Mouse (Mus musculus) heart, postnatal 0 days (tissue): Measurements from ENCODE around the gene Sgk1.

ENCODE experiments used
- CTCF ChIP-seq: IDR thresholded peaks from 2 replicates; pipeline ENCODE4 v1.5.1; 2016; ENCODE audit warnings: antibody characterized with exemption, control low read depth, low read depth
- EP300 ChIP-seq: IDR thresholded peaks from 2 replicates; pipeline ENCODE4 v1.6.1; 2016; ENCODE audit warnings: antibody characterized with exemption, low read depth

DNA sequence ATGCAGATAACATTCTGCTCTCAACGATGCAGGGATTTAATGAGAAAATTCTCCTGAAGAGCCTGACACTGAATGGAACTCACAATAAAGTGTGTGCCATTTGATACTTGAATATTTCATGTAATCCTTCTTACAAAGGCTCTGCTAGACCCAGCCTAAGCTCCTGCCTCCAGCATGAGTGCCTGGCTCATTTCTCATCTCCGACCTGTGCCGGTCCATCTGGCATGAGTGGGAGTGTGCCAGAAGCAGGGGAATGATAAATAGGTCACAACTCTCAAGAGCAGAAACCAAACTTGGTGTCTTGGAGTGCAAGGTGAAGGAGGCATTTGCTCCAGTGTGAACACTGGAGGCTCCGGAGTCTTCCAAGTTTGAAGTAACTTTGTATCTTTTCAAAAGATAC is 13.4 kb upstream of the Sgk1 start:
- no peak for TF ChIP-seq CTCF
- no peak for TF ChIP-seq EP300
